Mouse (Mus musculus) kidney, embryonic 15.5 days (tissue): ENCODE measurements around the gene Uckl1. TPM values are rescaled to one million over a fixed set of nuclear protein-coding genes. Genes with fewer than 3 reads are reported as not detected.
A peak's percentile ranks its signal among the peaks of the same experiment; 100 is the strongest.

Experiments used
- ATAC-seq: fragments of 200-750 bp; cut with Nextera tagmentation; replicated peaks from 2 replicates; pipeline ENCODE4 v1.8.0; 2017; ENCODE audit warnings: moderate TSS enrichment; ENCODE audit not compliant: low FRiP score
- H3K27ac ChIP-seq: fragments of 300-500 bp; sonication (generic); 2 replicates; pipeline ENCODE4 v1.5.1; 2015; ENCODE audit warnings: mild to moderate bottlenecking, inconsistent platforms
- H3K27me3 ChIP-seq: fragments of 300-500 bp; sonication (generic); 2 replicates; pipeline ENCODE4 v1.6.1; 2015; ENCODE audit warnings: inconsistent platforms
- H3K36me3 ChIP-seq: fragments of 300-500 bp; sonication (generic); 2 replicates; pipeline ENCODE4 v1.6.1; 2015; ENCODE audit warnings: inconsistent platforms
- H3K4me1 ChIP-seq: fragments of 300-500 bp; sonication (generic); 2 replicates; pipeline ENCODE4 v1.6.1; 2015; ENCODE audit warnings: inconsistent platforms
- H3K4me2 ChIP-seq: fragments of 300-500 bp; sonication (generic); 2 replicates; pipeline ENCODE4 v1.6.1; 2015; ENCODE audit warnings: moderate library complexity, mild to moderate bottlenecking, inconsistent platforms
- H3K4me3 ChIP-seq: fragments of 300-500 bp; sonication (generic); replicated peaks from 2 replicates; pipeline ENCODE4 v1.5.1; 2015; ENCODE audit warnings: mild to moderate bottlenecking, inconsistent platforms
- H3K9ac ChIP-seq: fragments of 300-500 bp; sonication (generic); 2 replicates; pipeline ENCODE4 v1.6.1; 2015; ENCODE audit warnings: mild to moderate bottlenecking, inconsistent platforms
- H3K9me3 ChIP-seq: fragments of 300-500 bp; sonication (generic); replicated peaks from 2 replicates; pipeline ENCODE4 v1.6.1; 2016; ENCODE audit warnings: inconsistent platforms
- WGBS: fragments of 180-500 bp; shearing (Covaris S2); methylation state at CpG from one replicate; pipeline ENCODE4 v1.1.7; 2015; ENCODE audit warnings: mixed read lengths; 5-methylcytosine and 5-hydroxymethylcytosine counted together
- polyA plus RNA-seq: library from polyadenylated mRNA; unstranded; fragments of >200 nt; fragmentation: Nextera tagmentation; extraction: Ambion mirVana; gene quantifications from 2 replicates; pipeline ENCODE4 v1.2.1, GENCODE M21; 2015

The Uckl1 gene
- polyA plus RNA-seq, 1 experiment from 2014 or later = 59.0 TPM

DNA sequence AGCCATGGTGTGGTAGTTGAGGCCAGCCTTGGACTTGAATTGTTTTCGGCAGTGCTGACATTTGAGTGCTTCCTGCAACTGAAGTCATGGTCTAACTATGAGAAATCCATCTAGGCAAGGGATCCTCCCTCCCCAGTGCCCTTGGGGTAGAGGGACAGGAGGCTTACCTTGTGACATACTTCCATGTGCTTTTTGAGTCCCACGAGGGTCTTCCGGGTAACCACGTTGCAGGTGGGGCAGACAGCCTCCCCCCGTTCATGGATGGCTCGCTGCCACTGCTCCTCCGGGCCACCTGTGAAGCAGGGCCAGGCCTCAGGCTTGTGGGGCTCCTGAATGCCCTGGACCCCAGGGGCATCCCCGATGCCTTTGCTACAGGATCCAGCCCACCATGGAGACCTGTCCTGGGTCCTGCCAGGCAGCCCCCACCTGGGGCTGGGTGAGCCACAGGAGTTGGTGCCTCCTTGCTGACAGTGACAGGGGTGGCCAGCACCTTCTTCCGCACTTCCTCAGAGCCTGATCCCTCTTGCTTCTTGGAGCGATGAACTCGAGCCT is 3.6 kb upstream of the Uckl1 start:
- peaks cover 76% of the 10 kb centered on the region for H3K36me3 ChIP-seq
- no peak overlapping the region for H3K9ac ChIP-seq
- H3K4me2 ChIP-seq = no peak overlapping the region
- peaks cover 18% of the 10 kb centered on the region for H3K4me1 ChIP-seq
- no peak overlapping the region for H3K27ac ChIP-seq
- 87% methylated on average over 11 of the region's 11 CpGs for WGBS
- ATAC-seq = no peak
- H3K9me3 ChIP-seq = no peaks in the 10 kb centered on the region
- no peak overlapping the region for H3K4me3 ChIP-seq
- no peaks in the 10 kb centered on the region for H3K27me3 ChIP-seq

DNA sequence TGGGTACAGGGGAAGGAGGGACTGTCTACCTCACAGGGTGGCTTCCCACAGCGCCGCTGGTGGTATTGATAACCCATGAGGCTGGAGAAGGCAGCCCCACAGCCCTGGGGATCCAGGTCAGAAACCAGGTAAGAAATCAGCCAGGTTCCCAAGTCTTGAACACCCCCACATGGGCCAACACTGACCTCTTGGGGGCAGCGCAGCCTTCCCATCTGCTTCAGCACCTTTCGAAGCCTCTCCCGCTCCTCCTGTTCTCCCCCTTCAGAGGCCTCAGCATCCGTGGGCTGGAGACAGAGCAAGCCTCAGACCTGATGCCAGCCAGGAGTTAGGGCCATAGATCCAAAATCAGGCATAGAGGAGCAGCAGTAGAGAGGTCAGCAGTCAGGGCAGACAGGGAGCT is 3.1 kb upstream of the Uckl1 start:
- Histone ChIP-seq H3K36me3 (peaks cover 77% of the 10 kb centered on the region), H3K4me1 (peaks cover 13% of the 10 kb centered on the region), H3K27ac (no peak overlapping the region), H3K4me3 (no peak overlapping the region), H3K4me2 (no peak overlapping the region), H3K27me3 (no peaks in the 10 kb centered on the region), H3K9ac (no peak overlapping the region), H3K9me3 (no peaks in the 10 kb centered on the region)
- 79% methylated on average over 6 of the region's 6 CpGs for WGBS
- ATAC-seq = no peak

GRCm38 (mm10) chr2:181586124-181586523 is 1.4 kb upstream of the Uckl1 start:
- Histone ChIP-seq H3K9ac (no peak overlapping the region), H3K36me3 (peaks cover 79% of the 10 kb centered on the region), H3K27ac (no peak overlapping the region), H3K4me1 (peaks cover 12% of the 10 kb centered on the region), H3K4me3 (no peak overlapping the region), H3K27me3 (no peaks in the 10 kb centered on the region), H3K9me3 (no peaks in the 10 kb centered on the region), H3K4me2 (no peak overlapping the region)
- ATAC-seq = no peak
- 89% methylated on average over 3 of the region's 3 CpGs for WGBS

DNA sequence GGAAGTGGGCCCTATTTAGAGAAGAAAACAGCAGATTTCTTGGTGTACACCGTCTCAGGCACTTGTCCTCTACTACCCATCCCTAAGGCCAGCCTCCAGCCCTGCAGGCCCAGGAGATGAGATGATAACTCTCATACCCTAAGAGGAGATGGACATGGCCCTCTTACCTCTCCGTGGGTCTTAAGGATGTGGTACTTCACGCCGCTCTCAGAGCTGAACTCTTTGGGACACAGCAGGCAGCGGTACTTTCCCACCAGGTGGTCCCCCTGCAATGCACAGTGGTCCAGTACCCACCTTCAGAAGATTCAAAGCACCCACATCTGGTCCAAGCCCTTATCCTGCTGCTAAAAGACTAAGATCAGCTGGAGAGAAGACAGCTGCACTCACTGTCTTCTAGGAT is 814 bp upstream of the Uckl1 start:
- H3K4me1 ChIP-seq = peaks cover 12% of the 10 kb centered on the region
- no peak overlapping the region for H3K4me2 ChIP-seq
- no peak overlapping the region for H3K4me3 ChIP-seq
- no peak for ATAC-seq
- no peaks in the 10 kb centered on the region for H3K9me3 ChIP-seq
- no peak overlapping the region for H3K9ac ChIP-seq
- no peak overlapping the region for H3K27ac ChIP-seq
- H3K36me3 ChIP-seq = peaks cover 76% of the 10 kb centered on the region
- no peaks in the 10 kb centered on the region for H3K27me3 ChIP-seq
- 92% methylated on average over 5 of the region's 5 CpGs for WGBS

DNA sequence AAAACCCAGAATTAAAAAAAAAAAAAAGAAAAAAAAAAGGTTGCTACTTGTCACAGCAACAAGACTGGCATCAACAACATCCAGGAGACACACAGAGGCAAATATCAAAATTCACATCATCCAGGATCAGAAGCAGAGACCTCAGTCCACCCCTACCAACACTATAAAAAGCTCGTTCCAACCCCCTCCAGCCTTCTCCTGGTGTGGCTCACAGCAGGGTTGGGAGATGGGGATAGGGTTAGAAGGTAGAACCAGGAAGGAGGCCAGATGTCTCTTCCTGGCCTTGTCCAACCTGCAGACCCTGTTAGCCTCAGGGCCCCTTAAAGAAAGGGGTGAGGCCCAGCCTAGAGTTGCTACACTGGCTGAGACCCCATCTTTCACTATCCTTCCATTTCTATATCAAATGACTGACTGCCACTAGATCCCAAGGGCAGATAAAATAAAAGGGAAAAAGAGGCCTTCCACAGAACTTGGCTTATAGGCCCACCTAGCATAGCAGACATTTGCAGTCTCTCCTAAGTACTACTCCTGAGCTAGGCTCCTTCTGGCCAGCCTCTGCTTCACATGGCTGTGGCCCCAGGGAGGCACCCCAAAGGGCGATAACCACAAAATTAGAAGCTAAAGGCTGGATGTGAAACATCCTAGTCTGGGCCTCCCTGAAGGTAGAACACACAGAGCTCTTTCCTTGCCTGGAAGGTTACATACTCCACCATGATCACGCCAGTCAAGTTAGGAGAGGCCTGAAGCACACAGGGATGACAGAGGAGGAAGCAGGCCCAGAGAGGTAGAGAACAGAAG is 1.0 kb downstream of the Uckl1 start:
- H3K9me3 ChIP-seq = no peaks in the 10 kb centered on the region
- no peaks in the 10 kb centered on the region for H3K27me3 ChIP-seq
- peaks cover 57% of the 10 kb centered on the region for H3K36me3 ChIP-seq
- no peak for ATAC-seq
- no peak overlapping the region for H3K27ac ChIP-seq
- H3K4me3 ChIP-seq = no peak overlapping the region
- no peak overlapping the region for H3K4me2 ChIP-seq
- WGBS = 89% methylated on average over 3 of the region's 3 CpGs
- H3K9ac ChIP-seq = no peak overlapping the region
- peaks cover 30% of the 10 kb centered on the region for H3K4me1 ChIP-seq

DNA sequence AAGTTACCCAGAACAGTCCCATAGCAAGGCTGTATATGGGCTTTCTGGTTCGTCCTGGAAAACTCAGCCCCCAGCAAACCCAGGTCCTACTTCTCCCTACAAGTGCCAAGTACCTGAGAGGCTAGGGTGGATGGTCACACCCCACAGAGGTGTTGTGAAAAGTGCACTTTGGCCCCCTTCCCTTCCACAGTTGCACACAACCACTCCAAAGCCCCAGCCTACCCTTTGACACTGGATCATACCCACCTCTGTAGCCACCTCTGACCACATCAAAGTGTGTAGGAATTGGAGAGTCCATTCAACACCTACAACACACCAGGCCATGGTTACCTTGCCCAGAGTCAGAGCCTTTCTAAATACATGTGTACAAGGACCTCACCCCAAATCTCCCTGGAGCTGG is 1.8 kb downstream of the Uckl1 start:
- Histone ChIP-seq H3K4me2 (no peak overlapping the region), H3K36me3 (peaks cover 50% of the 10 kb centered on the region), H3K27me3 (no peaks in the 10 kb centered on the region), H3K27ac (0 out of 2 replicates have a peak overlapping the region, but pooled peaks have one; percentile 93), H3K4me3 (no peak overlapping the region), H3K9me3 (no peaks in the 10 kb centered on the region), H3K4me1 (peaks cover 37% of the 10 kb centered on the region), H3K9ac (no peak overlapping the region)
- ATAC-seq = no peak
- 73% methylated on average over 1 of the region's 1 CpGs for WGBS

- WGBS = 86% methylated on average over 2 of the region's 2 CpGs
Measured at GRCm38 (mm10) chr2:181582358-181582757, 2.3 kb downstream of the Uckl1 start.

DNA sequence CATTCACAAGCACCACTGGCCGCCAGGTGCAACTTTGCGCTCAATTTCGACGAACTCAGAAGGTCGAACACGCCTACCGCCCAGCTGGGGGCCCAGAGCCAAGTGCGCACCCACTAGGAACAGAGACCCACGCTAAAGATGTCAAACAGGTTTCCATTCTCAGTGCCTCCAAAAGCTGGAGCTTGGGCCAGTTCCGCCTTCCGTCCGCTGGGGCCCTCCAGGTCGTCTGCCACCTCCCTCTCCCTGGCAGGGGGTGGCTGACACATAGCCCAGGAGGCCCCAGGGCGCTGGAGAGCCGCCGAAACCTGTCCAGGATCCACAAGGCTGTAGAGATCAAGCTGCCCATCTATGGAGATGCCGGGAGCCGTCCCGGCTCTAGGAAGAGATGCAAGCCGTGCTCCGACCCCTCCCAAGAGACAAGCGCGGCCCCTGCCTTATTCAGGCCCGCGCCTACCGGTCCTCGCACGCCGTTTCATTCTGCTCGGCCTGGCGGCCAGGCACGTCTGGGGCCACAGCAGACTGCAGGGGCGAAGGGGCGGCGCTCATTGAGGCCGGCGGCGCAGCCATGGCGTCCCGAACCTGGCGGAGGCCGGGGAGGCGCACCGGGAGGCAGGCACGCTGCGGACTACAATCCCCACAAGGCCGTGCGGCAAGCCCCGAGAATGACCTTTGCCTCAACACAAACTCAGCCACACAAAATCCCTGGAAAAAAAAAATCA is 3.1 kb downstream of the Uckl1 start:
- H3K9ac ChIP-seq = peak overlapping the region; percentile 78
- peaks cover 39% of the 10 kb centered on the region for H3K4me1 ChIP-seq
- WGBS = under 1% methylated on average over 49 of the region's 49 CpGs
- peak overlapping the region; percentile 96 for H3K4me2 ChIP-seq
- H3K4me3 ChIP-seq = peak overlapping the region; percentile 78
- no peaks in the 10 kb centered on the region for H3K9me3 ChIP-seq
- peaks cover 36% of the 10 kb centered on the region for H3K36me3 ChIP-seq
- H3K27ac ChIP-seq = peak overlapping the region; percentile 93
- ATAC-seq = peak; percentile 80
- H3K27me3 ChIP-seq = no peaks in the 10 kb centered on the region

More at GRCm38 (mm10) chr2:181582358-181582757, 2.3 kb downstream of the Uckl1 start:
- Histone ChIP-seq H3K9ac (no peak overlapping the region), H3K27ac (peak overlapping the region; percentile 93), H3K27me3 (no peaks in the 10 kb centered on the region), H3K36me3 (peaks cover 44% of the 10 kb centered on the region), H3K4me3 (peak overlapping the region; percentile 78), H3K4me2 (peak overlapping the region; percentile 96), H3K4me1 (peaks cover 39% of the 10 kb centered on the region), H3K9me3 (no peaks in the 10 kb centered on the region)
- ATAC-seq = no peak

DNA sequence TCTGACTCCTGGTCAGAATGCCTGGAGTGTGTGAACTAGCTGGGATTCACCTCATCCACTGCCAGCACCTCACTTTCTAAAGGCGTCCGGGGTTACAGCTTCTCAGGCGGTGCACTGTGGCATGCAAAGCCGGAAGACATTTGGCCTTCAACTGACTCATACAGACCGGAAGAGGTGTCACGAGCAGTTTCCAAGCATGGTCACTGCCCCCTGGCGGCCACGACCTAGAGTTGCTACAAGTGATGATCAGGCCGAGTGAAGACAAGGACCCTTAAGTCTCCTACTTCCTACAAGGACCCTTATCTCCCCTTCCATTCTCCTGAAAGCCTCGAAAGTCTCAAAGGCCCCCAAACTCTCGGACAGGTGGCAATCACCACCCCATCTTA is 3.7 kb downstream of the Uckl1 start:
- Histone ChIP-seq H3K4me2 (peak overlapping the region; percentile 96), H3K4me1 (peaks cover 39% of the 10 kb centered on the region)
- WGBS = under 1% methylated on average over 11 of the region's 11 CpGs

GRCm38 (mm10) chr2:181580131-181580772 is 4.4 kb downstream of the Uckl1 start:
- Histone ChIP-seq H3K27me3 (no peaks in the 10 kb centered on the region), H3K36me3 (peaks cover 23% of the 10 kb centered on the region), H3K9ac (peak overlapping the region; percentile 78), H3K27ac (peak overlapping the region; percentile 93), H3K9me3 (no peaks in the 10 kb centered on the region), H3K4me3 (peak overlapping the region; percentile 78), H3K4me1 (peaks cover 39% of the 10 kb centered on the region), H3K4me2 (peak overlapping the region; percentile 96)
- ATAC-seq = no peak
- WGBS = 70% methylated on average over 5 of the region's 5 CpGs

More for the DNA sequence above, 3.7 kb downstream of the Uckl1 start:
- Histone ChIP-seq H3K4me3 (peak overlapping the region; percentile 78), H3K27me3 (no peaks in the 10 kb centered on the region), H3K27ac (peak overlapping the region; percentile 93), H3K36me3 (peaks cover 31% of the 10 kb centered on the region), H3K9me3 (no peaks in the 10 kb centered on the region), H3K9ac (peak overlapping the region; percentile 78)
- ATAC-seq = peak; percentile 72

- peaks cover 17% of the 10 kb centered on the region for H3K36me3 ChIP-seq
- peak overlapping the region; percentile 93 for H3K27ac ChIP-seq
- 94% methylated on average over 1 of the region's 1 CpGs for WGBS
- peaks cover 39% of the 10 kb centered on the region for H3K4me1 ChIP-seq
- no peaks in the 10 kb centered on the region for H3K27me3 ChIP-seq
- H3K9me3 ChIP-seq = no peaks in the 10 kb centered on the region
- ATAC-seq = no peak
- no peak overlapping the region for H3K9ac ChIP-seq
- H3K4me3 ChIP-seq = no peak overlapping the region
- peak overlapping the region; percentile 22; the same call in 1 of the 2 replicates for H3K4me2 ChIP-seq
Measured at GRCm38 (mm10) chr2:181579681-181580080, 5.0 kb downstream of the Uckl1 start.
